Mouse (Mus musculus) hindbrain, embryonic 16.5 days (tissue): ENCODE results near the gene Mfsd12. TPM values are rescaled to one million over a fixed set of nuclear protein-coding genes. Genes with fewer than 3 reads are reported as not detected.

ENCODE experiments used
- ATAC-seq: fragments of 200-750 bp; cut with Nextera tagmentation; 2 replicates; pipeline ENCODE4 v1.8.0; 2017; ENCODE audit warnings: moderate TSS enrichment, moderate library complexity
- H3K27ac ChIP-seq: fragments of 300-500 bp; sonication (generic); 2 replicates; pipeline ENCODE4 v1.5.1; 2014; ENCODE audit warnings: low read depth, mild to moderate bottlenecking, control low read depth, low read length, moderate library complexity
- H3K27me3 ChIP-seq: fragments of 300-500 bp; sonication (generic); replicated peaks from 2 replicates; pipeline ENCODE4 v1.6.1; 2014; ENCODE audit warnings: low read length; ENCODE audit not compliant: control insufficient read depth, insufficient read depth
- H3K36me3 ChIP-seq: fragments of 300-500 bp; sonication (generic); 2 replicates; pipeline ENCODE4 v1.6.1; 2014; ENCODE audit warnings: mild to moderate bottlenecking, low read length, moderate library complexity, mixed read lengths; ENCODE audit not compliant: control insufficient read depth, insufficient read depth
- H3K4me1 ChIP-seq: fragments of 300-500 bp; sonication (generic); 2 replicates; pipeline ENCODE4 v1.6.1; 2014; ENCODE audit warnings: low read depth, low read length; ENCODE audit not compliant: control insufficient read depth, insufficient read depth
- H3K4me2 ChIP-seq: fragments of 300-500 bp; sonication (generic); 2 replicates; pipeline ENCODE4 v1.6.1; 2014; ENCODE audit warnings: mild to moderate bottlenecking, low read length, control low read depth, moderate library complexity
- H3K4me3 ChIP-seq: fragments of 300-500 bp; sonication (generic); 2 replicates; pipeline ENCODE4 v1.5.1; 2014; ENCODE audit warnings: mild to moderate bottlenecking, low read length, control low read depth, moderate library complexity
- H3K9ac ChIP-seq: fragments of 300-500 bp; sonication (generic); 2 replicates; pipeline ENCODE4 v1.6.1; 2014; ENCODE audit warnings: low read depth, mild to moderate bottlenecking, control low read depth, low read length, moderate library complexity
- H3K9me3 ChIP-seq: fragments of 300-500 bp; sonication (generic); 2 replicates; pipeline ENCODE4 v1.6.1; 2014; ENCODE audit warnings: mild to moderate bottlenecking, low read length, moderate library complexity; ENCODE audit not compliant: control insufficient read depth
- WGBS: fragments of 180-500 bp; shearing (Covaris S2); extraction: QIAGEN DNeasy Blood & Tissue Kit; methylation state at CpG from one replicate; pipeline ENCODE4 v1.1.7; 2014; 5-methylcytosine and 5-hydroxymethylcytosine counted together
- polyA plus RNA-seq: library from polyadenylated mRNA; unstranded; fragments of >200 nt; fragmentation: Nextera tagmentation; extraction: Ambion mirVana; gene quantifications from 2 replicates; pipeline ENCODE4 v1.2.1, GENCODE M21; 2015

Gene Mfsd12
- polyA plus RNA-seq, 1 experiment from 2014 or later = 17.5 TPM

- H3K27ac ChIP-seq = peak overlapping the region; percentile 13; the same call in 1 of the 2 replicates
- peak overlapping the region; percentile 63 for H3K9ac ChIP-seq
- H3K4me1 ChIP-seq = peaks cover 24% of the 10 kb centered on the region
- no peaks in the 10 kb centered on the region for H3K9me3 ChIP-seq
- no peaks in the 10 kb centered on the region for H3K36me3 ChIP-seq
- H3K27me3 ChIP-seq = peaks cover 37% of the 10 kb centered on the region
- H3K4me3 ChIP-seq = peak overlapping the region; percentile 41
- peak overlapping the region; percentile 69 for H3K4me2 ChIP-seq
- 11% methylated on average over 55 of the region's 55 CpGs for WGBS
- peak; percentile 21; the same call in 1 of the 2 replicates for ATAC-seq
Measured at GRCm38 (mm10) chr10:81346453-81347067, 10.7 kb upstream of the Mfsd12 start.

DNA sequence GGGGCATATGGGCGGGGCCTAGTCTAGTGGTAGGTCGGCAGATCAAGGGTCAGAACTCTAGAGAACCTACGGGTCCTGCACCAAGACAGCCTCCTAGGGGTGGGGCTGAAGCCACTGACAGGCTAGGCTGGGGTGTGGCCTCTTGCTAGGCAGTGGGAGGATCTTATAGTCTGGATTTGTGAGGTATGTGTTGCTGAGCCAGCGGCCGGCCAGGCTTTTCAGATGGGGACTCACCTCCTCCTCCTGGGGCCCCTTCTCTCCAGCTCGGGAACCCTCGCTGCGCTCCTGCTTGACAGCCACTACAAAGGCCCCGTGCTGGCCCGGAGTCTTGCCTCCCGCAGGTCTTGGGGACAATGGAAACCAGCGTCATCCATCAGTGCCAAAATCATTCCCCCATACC lies 8.1 kb upstream of the Mfsd12 start:
- WGBS = 3% methylated on average over 12 of the region's 12 CpGs
- no peak for ATAC-seq
- no peaks in the 10 kb centered on the region for H3K36me3 ChIP-seq
- peak overlapping the region; percentile 90 for H3K4me2 ChIP-seq
- no peak overlapping the region for H3K27ac ChIP-seq
- H3K27me3 ChIP-seq = peaks cover 16% of the 10 kb centered on the region
- no peaks in the 10 kb centered on the region for H3K9me3 ChIP-seq
- H3K9ac ChIP-seq = no peak overlapping the region
- H3K4me3 ChIP-seq = no peak overlapping the region
- peaks cover 17% of the 10 kb centered on the region for H3K4me1 ChIP-seq

DNA sequence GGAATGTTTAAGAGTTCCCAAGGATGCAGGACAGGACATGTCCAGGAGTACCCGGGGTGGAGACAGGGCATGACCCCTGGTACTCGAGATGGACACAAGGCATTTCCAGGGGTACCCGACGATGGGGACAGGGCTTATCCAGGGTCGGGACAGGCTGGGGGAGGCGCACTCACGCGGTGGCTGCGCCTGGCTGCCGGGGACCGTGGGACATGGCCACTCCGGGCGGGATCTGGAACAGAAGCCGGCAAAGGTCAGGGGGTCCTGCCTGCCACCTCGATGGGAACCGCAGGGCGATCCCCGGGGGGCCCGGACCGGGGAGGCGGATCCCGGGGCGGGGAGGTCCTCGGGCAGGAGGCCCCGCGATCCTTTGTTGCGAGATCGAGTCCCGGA lies 7.3 kb upstream of the Mfsd12 start:
- H3K9me3 ChIP-seq = no peaks in the 10 kb centered on the region
- peak overlapping the region; percentile 90 for H3K4me2 ChIP-seq
- H3K27ac ChIP-seq = peak overlapping the region; percentile 56
- H3K4me1 ChIP-seq = peaks cover 17% of the 10 kb centered on the region
- H3K9ac ChIP-seq = peak overlapping the region; percentile 74
- peak overlapping the region; percentile 69 for H3K4me3 ChIP-seq
- H3K36me3 ChIP-seq = no peaks in the 10 kb centered on the region
- no peak; the same call in 1 of the 2 replicates for ATAC-seq
- under 1% methylated on average over 27 of the region's 29 CpGs for WGBS
- peaks cover 9% of the 10 kb centered on the region; the same call in 1 of the 2 replicates for H3K27me3 ChIP-seq

DNA sequence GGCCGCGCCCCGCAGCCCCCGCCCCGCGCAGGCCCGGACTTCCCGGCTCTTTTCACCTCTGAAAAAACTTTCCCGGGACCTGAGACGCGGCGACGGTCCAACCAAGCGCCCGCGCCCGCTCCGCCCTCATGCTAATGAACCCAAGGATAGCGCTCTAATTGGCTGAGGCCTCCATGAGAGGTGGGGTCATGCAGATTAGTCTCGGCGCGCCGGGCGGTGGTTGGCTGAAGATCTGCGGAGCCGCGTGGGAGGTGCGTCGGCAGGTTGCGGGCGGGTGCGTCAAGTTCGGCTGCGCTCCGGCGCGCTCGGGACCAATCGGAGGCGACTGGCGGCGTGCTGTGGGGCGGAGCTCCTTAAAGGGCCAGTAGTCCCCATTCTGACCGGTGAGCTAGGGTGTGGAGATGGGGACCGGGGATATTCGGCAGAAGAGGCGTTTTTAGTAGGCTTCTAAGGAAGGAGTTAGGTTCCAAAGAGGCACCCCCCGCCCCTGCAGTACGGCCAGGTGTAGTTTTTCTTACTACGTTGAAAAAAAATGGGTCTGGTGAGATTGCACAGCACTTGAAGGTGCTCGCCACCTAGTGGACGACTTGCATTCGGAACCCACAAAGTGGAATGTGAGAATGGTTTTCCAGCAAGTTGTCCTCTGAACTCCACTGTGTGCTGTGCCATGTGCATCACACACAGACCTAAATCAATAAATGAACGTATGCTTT lies 6.8 kb upstream of the Mfsd12 start, which contains the start of gene Hmg20b:
TSS of gene Hmg20b (minus strand) at position 130 of the 713 bp plus-strand sequence.
- H3K27ac ChIP-seq = peak within 1 kb of the TSS; percentile 75

DNA sequence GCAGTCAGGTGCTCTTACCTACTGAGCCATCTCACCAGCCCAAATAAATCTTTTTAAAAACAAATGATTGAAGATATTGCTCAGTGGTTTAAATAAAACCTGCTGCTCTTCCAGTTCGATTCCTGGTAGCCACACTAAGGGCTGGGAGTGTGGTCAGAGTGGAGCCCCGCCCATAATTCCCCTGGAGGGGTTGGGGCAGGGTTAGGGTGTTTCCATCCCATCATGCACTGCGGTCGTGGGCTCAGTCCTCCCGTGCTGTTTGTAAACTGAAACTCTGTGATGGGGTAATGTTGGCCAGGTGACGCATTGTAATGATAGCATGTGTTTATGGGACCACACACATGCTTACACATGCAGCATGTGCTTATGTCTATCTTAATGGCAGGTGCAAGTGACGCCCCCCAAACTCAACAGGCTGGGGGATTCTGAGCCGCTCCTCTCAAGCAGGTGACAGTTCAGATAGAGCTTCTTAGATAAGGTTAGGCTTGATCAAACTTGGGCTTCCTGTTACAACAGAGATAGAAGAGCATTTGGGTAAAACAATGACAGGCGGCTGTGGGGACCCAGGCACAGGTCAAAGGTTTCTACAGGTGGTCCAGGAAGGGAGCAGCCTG lies 5.5 kb upstream of the Mfsd12 start:
- peaks cover 6% of the 10 kb centered on the region; the same call in 1 of the 2 replicates for H3K27me3 ChIP-seq
- H3K9me3 ChIP-seq = no peaks in the 10 kb centered on the region
- 29% methylated on average over 9 of the region's 9 CpGs for WGBS
- H3K4me1 ChIP-seq = peaks cover 17% of the 10 kb centered on the region
- no peak overlapping the region for H3K4me3 ChIP-seq
- H3K9ac ChIP-seq = no peak overlapping the region
- ATAC-seq = no peak
- no peak overlapping the region for H3K4me2 ChIP-seq
- H3K27ac ChIP-seq = no peak overlapping the region
- H3K36me3 ChIP-seq = no peaks in the 10 kb centered on the region

More for the DNA sequence above, 6.8 kb upstream of the Mfsd12 start, which contains the start of gene Hmg20b:
- Histone ChIP-seq H3K27me3 (peaks cover 6% of the 10 kb centered on the region; the same call in 1 of the 2 replicates), H3K9ac (peak within 1 kb of the TSS; percentile 74), H3K4me2 (peak within 1 kb of the TSS; percentile 90), H3K36me3 (no peaks in the 10 kb centered on the region), H3K9me3 (no peaks in the 10 kb centered on the region), H3K4me1 (peaks cover 17% of the 10 kb centered on the region), H3K4me3 (peak within 1 kb of the TSS; percentile 69)
- peak; percentile 97 for ATAC-seq
- WGBS = under 1% methylated on average over 54 of the region's 54 CpGs

GRCm38 (mm10) chr10:81354738-81355477 lies 2.4 kb upstream of the Mfsd12 start:
- Histone ChIP-seq H3K27ac (no peak overlapping the region), H3K9me3 (no peaks in the 10 kb centered on the region), H3K27me3 (no peaks in the 10 kb centered on the region), H3K4me2 (no peak overlapping the region), H3K4me3 (no peak overlapping the region), H3K4me1 (peaks cover 19% of the 10 kb centered on the region), H3K9ac (no peak overlapping the region), H3K36me3 (no peaks in the 10 kb centered on the region)
- 71% methylated on average over 9 of the region's 9 CpGs for WGBS
- ATAC-seq = no peak

DNA sequence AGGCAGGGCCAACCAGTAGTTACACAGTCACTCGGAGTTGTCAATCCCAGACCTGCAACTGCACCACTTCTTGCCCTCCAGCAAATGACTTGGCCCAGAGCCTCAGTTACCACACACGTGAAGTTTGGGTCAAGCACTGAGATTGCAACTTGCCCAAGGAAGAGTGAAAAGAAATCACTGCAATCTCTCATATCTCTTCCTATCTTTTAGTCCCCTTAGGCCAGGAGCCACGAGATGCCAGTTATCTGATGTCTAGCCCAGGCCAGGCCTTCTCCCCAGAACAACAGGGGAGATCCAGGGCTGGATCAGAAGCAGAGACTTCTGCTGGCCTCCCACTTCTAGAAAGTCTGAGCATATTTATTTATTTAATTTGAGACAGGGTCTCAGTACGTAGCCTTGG lies 1.8 kb upstream of the Mfsd12 start:
- no peak overlapping the region for H3K4me2 ChIP-seq
- H3K4me1 ChIP-seq = peaks cover 19% of the 10 kb centered on the region
- H3K9ac ChIP-seq = no peak overlapping the region
- H3K4me3 ChIP-seq = no peak overlapping the region
- no peaks in the 10 kb centered on the region for H3K9me3 ChIP-seq
- no peak for ATAC-seq
- H3K36me3 ChIP-seq = no peaks in the 10 kb centered on the region
- H3K27ac ChIP-seq = no peak overlapping the region
- no peaks in the 10 kb centered on the region for H3K27me3 ChIP-seq
- 77% methylated on average over 4 of the region's 4 CpGs for WGBS

- H3K4me2 ChIP-seq = peak overlapping the region; percentile 94
- H3K27me3 ChIP-seq = no peaks in the 10 kb centered on the region
- no peak overlapping the region for H3K27ac ChIP-seq
- no peak for ATAC-seq
- H3K9me3 ChIP-seq = no peaks in the 10 kb centered on the region
- no peak overlapping the region for H3K4me3 ChIP-seq
- 51% methylated on average over 12 of the region's 12 CpGs for WGBS
- peaks cover 17% of the 10 kb centered on the region for H3K4me1 ChIP-seq
- H3K9ac ChIP-seq = no peak overlapping the region
- H3K36me3 ChIP-seq = no peaks in the 10 kb centered on the region
Measured at GRCm38 (mm10) chr10:81356352-81356990, 820 bp upstream of the Mfsd12 start.
